Mouse (Mus musculus) small intestine, adult 2 months (tissue): Measurements from ENCODE around the gene Btla.

Source experiments
- CTCF ChIP-seq: fragments of 200-500 bp; IDR thresholded peaks from 2 replicates; pipeline ENCODE4 v1.5.1; 2012; ENCODE audit warnings: low read depth, mild to moderate bottlenecking, control low read depth, inconsistent platforms, low read length, moderate library complexity, mixed read lengths; ENCODE audit not compliant: insufficient replicate concordance, insufficient read length; ENCODE audit errors: extremely low read depth
- POLR2A ChIP-seq: fragments of 200-500 bp; IDR thresholded peaks from 2 replicates; pipeline ENCODE4 v1.6.1; 2012; ENCODE audit warnings: low read depth, mild to moderate bottlenecking, control low read depth, inconsistent platforms, low read length, moderate library complexity

GRCm38 (mm10) chr16:45251773-45252413 lies 27.8 kb downstream of the Btla start:
- TF ChIP-seq CTCF, result no peak
- no peak for TF ChIP-seq POLR2A
